Mouse (Mus musculus) kidney, postnatal 14 days (tissue): ENCODE data around the gene Car9.

Source experiments
- DNase-seq: peaks from one replicate; pipeline ENCODE4 v3.0.0; 2022; ENCODE audit warnings: mixed read lengths

Car9 gene

GRCm38 (mm10) chr4:43496587-43496986 lies 10.2 kb upstream of the Car9 start:
- DNase-seq = no peak

GRCm38 (mm10) chr4:43497405-43497804 lies 9.4 kb upstream of the Car9 start:
- peak; percentile 67 for DNase-seq

- DNase-seq = no peak
Measured at GRCm38 (mm10) chr4:43497946-43498345, 8.8 kb upstream of the Car9 start.

DNA sequence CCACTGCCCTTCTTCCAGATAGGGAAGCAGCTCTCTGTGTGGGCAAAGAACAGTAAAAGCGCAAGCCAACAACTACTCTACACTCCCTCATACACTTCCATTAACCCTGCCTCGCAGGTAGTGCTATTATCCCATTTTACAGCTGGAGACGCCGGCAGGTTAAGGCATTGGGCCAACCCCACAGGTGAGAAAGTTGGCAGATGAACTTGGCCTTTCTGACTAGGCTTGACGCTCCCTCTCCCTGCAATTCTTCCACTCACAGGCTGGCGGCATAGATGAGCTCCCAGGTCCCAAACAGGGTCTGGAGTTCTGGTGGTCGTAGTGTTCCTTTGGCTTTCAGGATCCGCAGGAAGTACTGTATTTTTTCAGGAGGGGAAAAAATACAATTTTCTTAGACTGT lies 7.8 kb upstream of the Car9 start:
- no peak for DNase-seq

- peak; percentile 93 for DNase-seq
Measured at GRCm38 (mm10) chr4:43499407-43500333, 7.1 kb upstream of the Car9 start, which contains the start of gene Arhgef39. TSS of gene Arhgef39 (minus strand) at chr4:43499695.

DNA sequence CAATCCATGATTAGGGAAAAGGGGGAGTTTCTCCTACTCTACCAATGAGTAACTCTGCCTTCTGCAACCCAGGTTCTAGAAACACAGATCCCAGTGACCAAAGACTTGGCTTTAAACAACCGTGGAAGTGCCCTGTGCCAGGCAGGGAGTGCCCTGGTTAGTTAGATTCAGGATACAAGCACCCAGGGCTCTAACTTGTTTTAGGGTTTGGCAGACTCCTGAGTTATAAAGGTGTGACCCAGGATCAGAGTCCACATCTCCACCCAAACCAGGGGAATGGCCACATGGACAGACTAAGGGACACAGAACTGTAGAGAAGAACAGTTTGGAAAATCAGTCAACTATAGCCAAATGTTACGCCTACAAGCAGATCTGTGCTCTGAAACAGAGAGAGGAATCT lies 3.7 kb upstream of the Car9 start:
- DNase-seq = no peak

DNA sequence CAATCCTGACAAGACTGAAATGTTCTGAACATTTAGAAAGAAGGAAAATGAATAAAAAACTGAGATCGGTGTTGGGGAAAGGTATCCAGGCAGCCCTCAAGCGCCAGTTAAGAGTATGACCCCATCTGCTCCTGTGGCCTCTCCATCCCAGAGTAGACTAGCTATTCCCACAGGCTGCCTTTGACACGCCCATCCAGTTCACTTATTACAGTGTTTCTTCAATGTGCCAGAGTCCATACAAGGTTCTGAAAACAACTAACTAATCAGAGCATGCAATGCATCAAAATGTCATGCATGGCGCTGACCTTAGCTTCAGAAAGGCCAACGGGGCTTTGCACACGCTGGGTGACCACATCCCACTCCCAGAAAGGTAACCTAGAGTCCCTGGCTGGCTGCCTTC lies 3.3 kb upstream of the Car9 start:
- DNase-seq = no peak

DNA sequence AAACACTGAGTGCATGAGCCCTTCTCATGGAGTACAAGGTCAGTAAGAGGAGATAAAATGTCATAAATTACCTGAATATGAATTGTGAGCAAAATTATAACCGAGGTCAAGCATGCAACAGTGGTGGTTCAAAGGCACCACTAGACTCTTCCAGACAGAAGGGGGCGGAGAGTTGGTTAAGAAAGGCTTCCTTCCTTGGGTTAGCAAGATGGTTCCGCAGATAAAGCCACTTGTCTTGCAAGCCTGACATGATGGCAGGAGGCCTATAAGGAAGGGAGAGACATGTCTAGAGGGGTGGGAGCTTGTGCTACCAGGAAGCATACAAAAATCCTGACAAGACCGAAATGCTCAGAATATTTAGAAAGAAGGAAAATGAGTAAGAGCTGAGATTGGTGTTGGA lies 2.5 kb upstream of the Car9 start:
- DNase-seq = no peak

- DNase-seq = no peak
Measured at GRCm38 (mm10) chr4:43506074-43506473, 692 bp upstream of the Car9 start.

- DNase-seq = no peak
Measured at GRCm38 (mm10) chr4:43507938-43508665, 1.3 kb downstream of the Car9 start.

- DNase-seq = no peak
Measured at GRCm38 (mm10) chr4:43508666-43508997, 1.9 kb downstream of the Car9 start.

GRCm38 (mm10) chr4:43509109-43509508 lies 2.3 kb downstream of the Car9 start:
- no peak for DNase-seq

- DNase-seq = no peak
Measured at GRCm38 (mm10) chr4:43511675-43512454, 5.1 kb downstream of the Car9 start.

- DNase-seq = no peak
Measured at GRCm38 (mm10) chr4:43512653-43513052, 5.9 kb downstream of the Car9 start.

DNA sequence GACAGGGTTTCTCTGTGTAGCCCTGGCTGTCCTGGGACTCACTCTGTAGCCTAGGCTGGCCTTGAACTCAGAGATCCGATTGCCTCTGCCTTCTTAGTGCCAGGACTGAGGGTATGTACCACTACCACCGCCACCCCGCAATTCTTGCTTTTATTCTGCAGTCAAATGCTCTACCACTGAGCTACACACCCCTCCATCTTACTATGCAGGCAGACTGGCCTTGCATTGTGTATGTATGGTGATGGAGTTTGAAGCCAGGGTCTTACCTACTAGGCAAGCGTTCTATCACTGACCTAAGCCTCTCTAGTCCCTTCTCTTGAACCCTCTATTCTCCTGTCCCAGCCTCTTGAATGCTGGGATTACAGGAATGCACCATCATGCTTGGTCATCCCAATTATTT lies 6.5 kb downstream of the Car9 start:
- DNase-seq = no peak

DNA sequence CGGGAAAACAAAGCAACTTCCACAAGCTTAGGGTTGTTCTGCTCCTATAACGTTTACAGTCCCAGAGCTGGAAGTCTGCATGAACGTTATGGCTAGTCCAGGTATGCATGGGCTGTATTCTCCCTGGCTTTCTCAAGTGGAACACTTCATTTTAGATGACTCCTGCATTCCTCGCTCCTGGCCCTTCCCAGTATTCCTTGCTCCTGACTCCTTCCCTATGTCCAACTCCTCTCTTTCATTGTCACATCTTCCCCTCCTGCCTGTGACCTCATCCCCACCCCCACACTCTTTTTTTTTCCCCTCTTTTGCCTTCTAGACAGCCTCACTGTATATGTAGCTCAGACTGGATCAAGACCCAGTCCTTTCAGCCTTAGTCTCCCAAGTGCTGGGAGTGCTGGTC lies 7.0 kb downstream of the Car9 start:
- no peak for DNase-seq

GRCm38 (mm10) chr4:43515764-43516708 lies 9.3 kb downstream of the Car9 start:
- no peak for DNase-seq

- no peak for DNase-seq
Measured at GRCm38 (mm10) chr4:43519551-43519950, 12.8 kb downstream of the Car9 start.

GRCm38 (mm10) chr4:43519956-43520355 lies 13.2 kb downstream of the Car9 start:
- DNase-seq = peak; percentile 93

- DNase-seq = no peak
Measured at GRCm38 (mm10) chr4:43527880-43528279, 21.1 kb downstream of the Car9 start.

DNA sequence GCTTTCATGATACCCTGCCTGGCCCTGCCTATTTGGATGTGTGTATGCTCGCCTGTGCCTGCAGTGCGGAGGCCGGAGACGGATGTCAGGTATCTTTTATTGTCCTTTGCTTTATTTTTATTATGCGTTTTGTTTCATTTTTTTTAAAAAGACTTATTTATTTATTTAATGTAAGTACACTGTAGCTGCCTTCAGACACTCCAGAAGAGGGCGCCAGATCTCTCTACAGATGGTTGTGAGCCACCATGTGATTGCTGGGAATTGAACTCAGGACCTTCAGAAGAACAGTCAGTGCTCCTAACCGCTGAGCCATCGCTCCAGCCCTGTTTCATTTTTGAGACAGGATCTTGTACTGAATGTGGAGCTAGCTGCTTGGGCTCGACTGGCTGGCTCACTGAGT lies 21.7 kb downstream of the Car9 start:
- no peak for DNase-seq

DNA sequence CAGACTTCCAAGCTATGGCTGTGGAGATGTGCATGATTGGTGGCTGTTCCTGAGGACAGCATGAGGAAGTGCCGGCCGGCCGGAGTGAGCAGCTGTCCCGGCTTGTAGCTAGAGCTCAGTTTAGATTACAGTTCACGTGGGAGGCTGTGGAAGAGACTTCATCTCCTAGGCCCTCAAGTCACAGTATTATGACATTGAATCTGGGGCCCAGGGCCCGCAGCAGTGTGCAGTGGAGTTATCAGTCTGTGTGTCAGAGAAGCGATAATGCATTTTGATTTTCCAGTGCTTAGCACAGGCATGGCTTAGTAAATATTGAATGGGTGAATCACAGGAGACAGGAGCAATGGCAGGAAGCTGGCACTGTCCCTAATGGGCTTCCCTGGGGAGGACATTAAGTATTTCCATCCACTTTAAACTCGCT lies 23.3 kb downstream of the Car9 start:
- no peak for DNase-seq
